Mouse (Mus musculus): Measurements from ENCODE around the gene Sycp2l.

DNA sequence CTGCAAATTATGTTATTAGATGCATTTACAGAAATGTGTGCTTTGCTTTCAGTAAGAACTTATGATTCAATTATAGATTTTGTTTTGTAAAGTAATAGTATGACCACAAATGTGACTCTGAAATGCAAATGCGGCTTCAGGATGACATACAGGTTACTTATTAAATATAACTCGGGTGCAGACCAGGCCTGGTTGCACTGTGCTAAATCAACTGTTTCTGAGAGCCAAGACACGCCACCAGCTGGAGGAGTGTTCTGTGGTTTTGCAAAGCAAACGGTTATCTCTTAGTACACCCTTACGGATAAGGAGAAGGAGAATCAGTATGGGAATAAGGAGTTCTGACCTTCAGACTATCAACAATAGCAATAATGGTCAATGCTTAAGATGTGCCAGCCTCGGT, 101.6 kb downstream of the Sycp2l start:
- TF ChIP-seq POLR2A (IDR thresholded peaks at IDR 0.05; ENCODE audit: insufficient read depth, low read length) (no peak), CTCF (IDR thresholded peaks at IDR 0.05; ENCODE audit: low read depth, low read length) (no peak), EP300 (IDR thresholded peaks at IDR 0.05; ENCODE audit: insufficient read depth, low read depth, low read length) (no peak)
